Comparison of ENCODE assay signal across 7 mouse cellular contexts in genomic region chr15:89157954-89158353, GRCm38 (mm10). TPM values are rescaled to one million over a fixed set of nuclear protein-coding genes. Genes with fewer than 3 reads are reported as not detected.
A peak's percentile ranks its signal among the peaks of the same experiment; 100 is the strongest.
DNase-seq lines count a peak whose midpoint lies in the region; ATAC-seq and TF ChIP-seq lines count a peak whose summit lies in the region.

No protein-coding gene starts in this region.

- TF ChIP-seq EP300 in CH12.LX (IDR thresholded peaks at IDR 0.05; ENCODE audit: low read length): no peak

- H3K27ac ChIP-seq in CH12.LX (ENCODE audit: insufficient read depth, low read depth): no peak overlapping the region
- H3K27ac ChIP-seq in forebrain, embryonic 15.5 days (replicated peaks): no peak overlapping the region
- H3K27ac ChIP-seq in intestine, embryonic 15.5 days: no peak overlapping the region

- H3K79me2 ChIP-seq in CH12.LX (replicated peaks; ENCODE audit: control insufficient read depth, extremely low read depth, insufficient read depth, poor library complexity, severe bottlenecking): no peaks in the 10 kb centered on the region

- H3K27me3 ChIP-seq in CH12.LX (replicated peaks): peaks cover 3% of the 10 kb centered on the region
- H3K27me3 ChIP-seq in forebrain, embryonic 15.5 days: no peaks in the 10 kb centered on the region
- no peaks in the 10 kb centered on the region for H3K27me3 ChIP-seq in intestine, embryonic 15.5 days (replicated peaks)

- WGBS in forebrain, embryonic 15.5 days: 64% methylated on average over 7 of the region's 7 CpGs
- 65% methylated on average over 7 of the region's 7 CpGs for WGBS in intestine, embryonic 15.5 days

- peak; percentile 88 to 91 for DNase-seq in B cell, adult 2 months
- peak; percentile 88 for DNase-seq in CH12.LX (ENCODE audit: extremely low read depth)
- peak; percentile 65 for DNase-seq in c-Kit-positive CD71-positive TER-119-positive erythroid progenitor cells, embryonic 14.5 days (ENCODE audit: low spot score)
- peak; percentile 84 for DNase-seq in lung, postnatal 10 days
- DNase-seq in spleen, postnatal 14 days (ENCODE audit: low spot score in 2 of 2): peak; percentile 49 to 70

- peak; percentile 67 for TF ChIP-seq RAD21 in CH12.LX (IDR thresholded peaks at IDR 0.05; ENCODE audit: low read depth, low read length)

- dilution Hi-C loops in CH12.LX (cut with MboI; ENCODE audit: extremely low pct_ligation_motif_present, extremely low pct_unique_long_range_greater_than_20kb, low sequenced_read_pairs): no loop called here

- in situ Hi-C loops in CH12.LX (cut with MboI; ENCODE audit: low pct_ligation_motif_present, low pct_unique_long_range_greater_than_20kb, low sequenced_read_pairs): no loop called here

- H3K9me3 ChIP-seq in CH12.LX (replicated peaks; ENCODE audit: low read length): no peaks in the 10 kb centered on the region
- no peaks in the 10 kb centered on the region for H3K9me3 ChIP-seq in forebrain, embryonic 15.5 days
- H3K9me3 ChIP-seq in intestine, embryonic 15.5 days: no peaks in the 10 kb centered on the region

- no peak for TF ChIP-seq POLR2A in CH12.LX (IDR thresholded peaks at IDR 0.05; ENCODE audit: low read depth, low read length)

- peaks cover 62 to 67% of the 10 kb centered on the region in 2 experiments for H3K36me3 ChIP-seq in CH12.LX (replicated peaks in 1 of 2; ENCODE audit: control insufficient read depth in 1 of 2, insufficient read depth in 1 of 2, low read length in 1 of 2)
- H3K36me3 ChIP-seq in forebrain, embryonic 15.5 days: peaks cover 92% of the 10 kb centered on the region
- peaks cover 80% of the 10 kb centered on the region for H3K36me3 ChIP-seq in intestine, embryonic 15.5 days

- no peak overlapping the region for H3K4me3 ChIP-seq in CH12.LX (replicated peaks in 1 of 3; ENCODE audit: low read depth in 2 of 3, low read length in 2 of 3, poor library complexity in 1 of 3)
- H3K4me3 ChIP-seq in forebrain, embryonic 15.5 days: no peak overlapping the region
- H3K4me3 ChIP-seq in intestine, embryonic 15.5 days (replicated peaks): no peak overlapping the region

- TF ChIP-seq CTCF in CH12.LX (conservative IDR thresholded peaks at IDR 0.05 in 1 of 2, IDR thresholded peaks at IDR 0.05 in 1 of 2; ENCODE audit: low read depth in 2 of 2, low read length in 2 of 2): peak; percentile 78 to 79

- H3K4me2 ChIP-seq in CH12.LX (ENCODE audit: insufficient read depth, low read depth, poor library complexity, severe bottlenecking): no peak overlapping the region
- no peak overlapping the region for H3K4me2 ChIP-seq in forebrain, embryonic 15.5 days (replicated peaks)
- no peak overlapping the region for H3K4me2 ChIP-seq in intestine, embryonic 15.5 days (replicated peaks)

- peaks cover 0 to 14% of the 10 kb centered on the region in 2 experiments; a peak in 2 of 4 replicates for H3K4me1 ChIP-seq in CH12.LX (ENCODE audit: control insufficient read depth in 1 of 2, insufficient read depth in 2 of 2)
- H3K4me1 ChIP-seq in forebrain, embryonic 15.5 days: no peaks in the 10 kb centered on the region
- 0 out of 2 replicates have a peak, but pooled peaks cover 3% of the 10 kb centered on the region for H3K4me1 ChIP-seq in intestine, embryonic 15.5 days (replicated peaks)

- 0 out of 2 replicates have a peak, but pooled peaks have one; percentile 36 for ATAC-seq in forebrain, embryonic 15.5 days (replicated peaks)
- ATAC-seq in intestine, embryonic 15.5 days: peak; percentile 18; the same call in 1 of the 2 replicates

- H3K9ac ChIP-seq in CH12.LX (ENCODE audit: insufficient read depth, low read depth): no peak overlapping the region
- H3K9ac ChIP-seq in forebrain, embryonic 15.5 days (replicated peaks): no peak overlapping the region
- no peak overlapping the region for H3K9ac ChIP-seq in intestine, embryonic 15.5 days

TF ChIP-seq in CH12.LX, 34 proteins besides CTCF, POLR2A, EP300 and RAD21:
- no peak for TF ChIP-seq NRF1 (IDR thresholded peaks at IDR 0.05; ENCODE audit: low read depth, low read length)
- TF ChIP-seq SMC3 (IDR thresholded peaks at IDR 0.05; ENCODE audit: low read depth, low read length): peak; percentile 84
- TF ChIP-seq KAT2A (IDR thresholded peaks at IDR 0.05; ENCODE audit: insufficient replicate concordance, low read length): no peak

RNA-seq across cellular contexts. Expression of gene Mapk11, which starts 8.5 kb away (rescaled TPM):
- total RNA-seq in CH12.LX (2012; rRNA removed) (7.4 and 11.4 TPM in 2 replicates), CH12.LX (2014; rRNA removed) (3.5 and 3.9 TPM in 2 replicates)
- polyA plus RNA-seq in CH12.LX (2012; ENCODE audit: insufficient read length, low read depth): 5.2 and 5.3 TPM in 2 replicates
- 42.8 and 42.9 TPM in 2 replicates for polyA plus RNA-seq in forebrain, embryonic 15.5 days (2015; fragmentation: Nextera tagmentation; extraction: Ambion mirVana)
- 5.8 and 6.0 TPM in 2 replicates for polyA plus RNA-seq in intestine, embryonic 15.5 days (2015; fragmentation: Nextera tagmentation; extraction: Ambion mirVana)

RNA-seq across cellular contexts. Expression of gene Mapk12, which starts 17.5 kb away (rescaled TPM):
- total RNA-seq in CH12.LX (2012; rRNA removed): 0.17 and 0.21 TPM in 2 replicates
- not detected in 2 replicates for total RNA-seq in CH12.LX (2014; rRNA removed)
- 0.14 TPM in 1 of 2 replicates, not detected in the other for polyA plus RNA-seq in CH12.LX (2012; ENCODE audit: insufficient read length, low read depth)
- 5.5 and 5.8 TPM in 2 replicates for polyA plus RNA-seq in forebrain, embryonic 15.5 days (2015; fragmentation: Nextera tagmentation; extraction: Ambion mirVana)
- polyA plus RNA-seq in intestine, embryonic 15.5 days (2015; fragmentation: Nextera tagmentation; extraction: Ambion mirVana): 3.6 and 4.2 TPM in 2 replicates

RNA-seq across cellular contexts. Expression of gene Plxnb2, which starts 22.6 kb away (rescaled TPM):
- total RNA-seq in CH12.LX (2012; rRNA removed) (40.1 and 51.5 TPM in 2 replicates), CH12.LX (2014; rRNA removed) (2.7 and 2.9 TPM in 2 replicates)
- polyA plus RNA-seq in CH12.LX (2012; ENCODE audit: insufficient read length, low read depth): 4.3 and 4.5 TPM in 2 replicates
- polyA plus RNA-seq in forebrain, embryonic 15.5 days (2015; fragmentation: Nextera tagmentation; extraction: Ambion mirVana): 113 and 118 TPM in 2 replicates
- 107 and 118 TPM in 2 replicates for polyA plus RNA-seq in intestine, embryonic 15.5 days (2015; fragmentation: Nextera tagmentation; extraction: Ambion mirVana)

RNA-seq across cellular contexts. Expression of gene Hdac10, which starts 29.5 kb away (rescaled TPM):
- total RNA-seq in CH12.LX (2012; rRNA removed) (14.1 and 17.7 TPM in 2 replicates), CH12.LX (2014; rRNA removed) (9.5 TPM in 2 replicates)
- polyA plus RNA-seq in CH12.LX (2012; ENCODE audit: insufficient read length, low read depth): 8.2 and 8.5 TPM in 2 replicates
- polyA plus RNA-seq in forebrain, embryonic 15.5 days (2015; fragmentation: Nextera tagmentation; extraction: Ambion mirVana): 31.5 and 38.6 TPM in 2 replicates
- polyA plus RNA-seq in intestine, embryonic 15.5 days (2015; fragmentation: Nextera tagmentation; extraction: Ambion mirVana): 20.3 and 20.8 TPM in 2 replicates

RNA-seq across cellular contexts. Expression of gene Tubgcp6, which starts 35.0 kb away (rescaled TPM):
- 16.7 and 17.0 TPM in 2 replicates for total RNA-seq in CH12.LX (2012; rRNA removed)
- total RNA-seq in CH12.LX (2014; rRNA removed): 11.3 and 13.3 TPM in 2 replicates
- polyA plus RNA-seq in CH12.LX (2012; ENCODE audit: insufficient read length, low read depth): 10.6 and 12.7 TPM in 2 replicates
- polyA plus RNA-seq in forebrain, embryonic 15.5 days (2015; fragmentation: Nextera tagmentation; extraction: Ambion mirVana): 17.5 and 17.7 TPM in 2 replicates
- 10.5 and 12.6 TPM in 2 replicates for polyA plus RNA-seq in intestine, embryonic 15.5 days (2015; fragmentation: Nextera tagmentation; extraction: Ambion mirVana)

Comparison
In these comparisons a context has a peak if more than half of its experiments do, and no peak if none do; other contexts are left out.
1. RNA of gene Plxnb2, which starts 22.6 kb away (polyA plus RNA-seq): 113 to 118 TPM in forebrain, embryonic 15.5 days and 107 to 118 TPM in intestine, embryonic 15.5 days; 4.3 to 4.5 TPM in CH12.LX; every median in the first group is over 10 times any median in the second.
2. Peak in every context shown above with its lines, with median percentiles within 50 percentile points of each other: DNase-seq.